Mouse (Mus musculus) c-Kit-positive CD71-positive TER-119-negative erythroid progenitor cells, embryonic 14.5 days (primary cell): ENCODE results near the gene Cdadc1.
"Not testable (repeated sequence)": the region's sequence is repeated elsewhere in the genome, so short reads cannot be mapped to it uniquely, and the experiment has no call there.

Experiments
- DNase-seq: peaks from one replicate; pipeline ENCODE4 v3.0.0-alpha.2; 2013; ENCODE audit warnings: low read depth

Cdadc1 gene

GRCm38 (mm10) chr14:59597398-59598259 is at the start of gene Cdadc1:
Gene Cdadc1 (minus strand): TSS chr14:59597959.
- DNase-seq, result peak; percentile 86

- DNase-seq, result no peak
Measured at GRCm38 (mm10) chr14:59646826-59647697, 49.3 kb upstream of the Cdadc1 start.

DNA sequence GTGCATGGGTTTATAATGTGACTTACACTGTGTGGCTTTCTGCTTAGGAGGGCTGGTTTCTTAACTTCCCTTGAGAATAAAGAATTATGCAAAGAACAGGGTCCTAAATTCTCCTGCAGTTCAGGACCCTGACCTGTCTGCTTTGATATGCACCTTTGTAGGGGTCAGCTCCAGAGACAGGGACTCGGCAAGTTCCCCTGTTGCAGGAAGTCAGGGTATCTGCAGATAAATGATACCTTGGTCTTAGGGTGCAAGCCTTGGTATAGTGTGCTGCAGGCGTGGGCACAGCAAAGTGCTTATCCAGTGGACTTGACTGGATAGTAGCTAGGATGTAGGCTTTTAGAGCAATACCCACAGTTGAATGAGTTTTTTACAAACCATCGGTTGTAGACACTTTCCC is 47.1 kb upstream of the Cdadc1 start:
- no peak for DNase-seq

GRCm38 (mm10) chr14:59644166-59644565 is 46.4 kb upstream of the Cdadc1 start:
- no peak for DNase-seq

- DNase-seq, result no peak
Measured at GRCm38 (mm10) chr14:59643582-59643981, 45.8 kb upstream of the Cdadc1 start.

GRCm38 (mm10) chr14:59641856-59642255 is 44.1 kb upstream of the Cdadc1 start:
- DNase-seq, result no peak

GRCm38 (mm10) chr14:59638906-59639703 is 41.3 kb upstream of the Cdadc1 start:
- no peak for DNase-seq

DNA sequence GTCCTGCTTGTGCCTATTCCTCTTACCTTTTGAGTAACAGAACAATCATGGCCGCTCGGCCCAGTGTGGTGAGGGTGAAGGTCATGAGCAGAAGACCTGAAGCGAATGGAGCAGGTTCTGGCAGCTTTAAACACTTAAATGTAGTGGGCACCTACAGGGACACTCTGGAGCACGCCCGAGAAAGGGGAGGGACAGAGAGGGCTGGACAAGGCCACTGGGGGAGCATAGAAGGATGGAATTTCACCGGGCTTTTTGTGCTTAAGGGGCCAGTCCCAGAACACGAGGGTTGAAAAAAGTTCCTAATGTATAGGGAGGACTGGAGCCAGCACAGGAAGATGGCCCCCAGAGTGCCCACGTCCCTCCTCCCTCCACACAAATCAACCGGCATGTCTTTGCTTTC is 36.2 kb upstream of the Cdadc1 start:
- DNase-seq, result no peak

- no peak for DNase-seq
Measured at GRCm38 (mm10) chr14:59633295-59633898, 35.6 kb upstream of the Cdadc1 start.

DNA sequence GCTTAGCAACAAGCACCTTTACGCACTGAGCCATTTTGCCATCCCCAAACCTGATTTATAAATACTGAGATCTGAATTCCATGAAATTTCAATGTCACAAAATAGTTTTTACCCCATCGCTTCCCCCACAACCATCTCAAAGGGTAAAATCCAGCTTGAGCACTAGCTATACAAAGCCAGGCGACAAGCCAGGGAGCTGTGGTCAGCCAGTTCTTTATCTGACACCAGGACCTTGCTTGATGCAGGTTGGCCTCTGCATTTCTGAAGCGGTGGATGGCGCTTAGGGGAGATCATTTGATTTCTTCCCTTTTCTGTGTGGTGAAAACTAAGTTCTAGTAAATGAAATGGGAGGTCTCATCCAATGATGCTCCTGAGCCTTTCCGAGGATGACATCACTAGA is 34.3 kb upstream of the Cdadc1 start:
- no peak for DNase-seq

GRCm38 (mm10) chr14:59630096-59630495 is 32.3 kb upstream of the Cdadc1 start:
- DNase-seq, result no peak

DNA sequence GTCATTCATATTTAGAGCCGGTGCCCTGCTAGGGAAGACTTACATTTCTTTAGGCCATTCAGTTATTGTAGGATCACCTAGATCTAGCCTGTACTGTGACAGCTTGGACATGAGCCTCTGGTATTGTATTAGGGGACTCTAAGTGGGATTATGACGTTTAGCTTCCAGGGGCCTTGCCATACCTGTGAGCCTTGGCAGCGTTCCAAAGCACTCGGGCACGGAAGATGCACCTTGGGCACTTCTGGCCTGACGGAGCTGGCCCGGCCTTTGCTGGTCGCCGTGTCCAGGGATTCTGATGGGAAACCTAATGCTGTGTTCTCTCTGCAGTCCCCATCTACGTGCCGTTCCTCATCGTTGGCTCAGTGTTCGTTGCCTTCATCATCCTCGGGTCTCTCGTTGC is 31.5 kb upstream of the Cdadc1 start:
- DNase-seq, result no peak

- DNase-seq, result no peak
Measured at GRCm38 (mm10) chr14:59627823-59628222, 30.1 kb upstream of the Cdadc1 start.

DNA sequence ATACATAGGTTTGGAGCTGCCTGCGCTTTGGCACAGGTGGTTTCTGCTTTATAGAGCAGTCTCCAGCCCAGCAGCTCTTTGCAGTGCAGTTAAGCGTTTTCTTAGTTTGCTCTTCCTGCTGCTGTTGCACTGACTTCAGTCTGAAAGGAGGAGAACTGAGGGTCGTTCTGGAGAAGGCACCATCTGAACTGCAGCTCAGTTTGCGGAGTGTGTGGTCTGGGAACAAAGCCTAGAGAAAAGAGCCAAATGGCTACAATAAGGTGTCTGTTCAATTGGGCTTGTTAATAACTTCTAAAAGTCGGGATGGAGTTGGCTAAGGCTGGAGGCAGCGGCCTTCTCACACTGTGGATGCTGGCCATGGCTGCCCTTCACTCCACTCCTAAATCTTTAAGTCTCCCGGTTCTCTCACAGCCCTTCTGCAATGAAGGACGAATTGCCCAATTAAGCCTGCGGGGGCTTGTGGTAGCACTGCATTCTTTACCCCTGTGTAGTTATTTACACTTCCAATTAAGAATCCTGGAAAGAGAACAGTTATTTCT is 29.5 kb upstream of the Cdadc1 start:
- DNase-seq, result no peak

- no peak for DNase-seq
Measured at GRCm38 (mm10) chr14:59626711-59627110, 29.0 kb upstream of the Cdadc1 start.

DNA sequence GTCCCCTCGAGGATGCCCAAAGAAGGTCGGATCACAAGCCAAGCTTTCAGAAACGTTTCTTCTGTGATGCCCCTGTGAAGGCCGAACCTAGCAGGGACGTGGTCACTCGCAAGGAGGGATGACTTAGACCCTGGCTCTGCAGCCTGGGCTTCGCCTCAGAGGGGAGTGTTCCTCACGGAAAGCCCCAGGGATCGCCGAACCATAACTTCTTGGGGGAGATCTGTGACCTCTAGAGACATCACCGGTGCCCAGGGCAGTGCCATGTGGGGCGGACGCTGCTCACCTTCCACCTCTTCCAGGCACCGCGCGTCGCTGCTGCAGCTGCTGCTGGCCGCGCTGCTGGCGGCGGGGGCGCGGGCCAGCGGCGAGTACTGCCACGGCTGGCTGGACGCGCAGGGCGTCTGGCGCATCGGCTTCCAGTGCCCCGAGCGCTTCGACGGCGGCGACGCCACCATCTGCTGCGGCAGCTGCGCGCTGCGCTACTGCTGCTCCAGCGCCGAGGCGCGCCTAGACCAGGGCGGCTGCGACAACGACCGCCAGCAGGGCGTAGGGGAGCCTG is 28.1 kb upstream of the Cdadc1 start:
- DNase-seq, result no peak

GRCm38 (mm10) chr14:59625158-59625805 is 27.5 kb upstream of the Cdadc1 start, which contains the start of gene Shisa2:
Gene Shisa2 (plus strand): TSS chr14:59625308.
- no peak for DNase-seq

DNA sequence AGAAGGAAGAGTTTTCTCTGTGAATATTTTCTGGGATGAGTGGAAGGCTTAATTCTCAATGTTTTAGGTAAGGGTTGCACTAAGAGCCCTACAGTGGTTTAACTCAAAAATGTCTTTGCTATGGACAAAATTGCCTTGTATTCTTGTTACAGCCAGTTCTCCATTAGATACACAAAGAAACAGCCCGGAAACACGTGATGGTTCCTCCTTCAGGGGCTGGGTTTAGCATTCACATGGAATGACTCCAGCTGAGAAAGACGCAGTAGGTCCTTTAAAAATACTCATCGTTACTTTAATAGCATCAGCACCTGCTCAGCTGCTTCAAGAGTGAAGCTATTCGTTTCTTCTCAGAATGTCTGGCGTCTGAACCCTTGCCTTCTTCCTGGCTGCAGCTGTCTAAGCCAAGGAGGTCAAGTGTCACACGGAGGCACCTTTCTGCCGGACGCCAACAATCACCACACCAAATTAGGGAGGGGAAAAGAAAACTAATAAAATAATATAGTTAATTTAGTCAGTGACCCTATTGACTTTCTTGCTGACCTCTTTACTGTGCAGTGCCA is 26.6 kb upstream of the Cdadc1 start:
- DNase-seq, result no peak

DNA sequence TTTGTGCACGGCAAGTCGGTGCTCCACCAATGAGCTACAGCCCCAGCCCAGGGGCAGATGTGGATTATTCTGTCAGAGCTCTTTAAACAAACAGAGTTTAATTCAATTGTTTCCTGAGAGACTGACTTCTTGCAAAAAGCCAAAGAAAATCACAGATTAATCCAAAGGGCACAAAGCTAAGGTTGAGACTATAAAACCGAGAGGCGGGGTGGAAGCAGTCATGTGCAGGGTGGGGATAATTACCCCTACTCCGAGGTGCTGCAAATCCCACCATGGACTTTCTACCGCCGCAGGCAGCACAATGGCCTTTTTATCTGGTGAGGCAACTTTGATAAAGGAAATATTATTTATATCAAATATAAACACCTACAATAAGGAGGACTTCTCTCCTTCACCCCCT is 19.0 kb upstream of the Cdadc1 start:
- DNase-seq, result no peak

DNA sequence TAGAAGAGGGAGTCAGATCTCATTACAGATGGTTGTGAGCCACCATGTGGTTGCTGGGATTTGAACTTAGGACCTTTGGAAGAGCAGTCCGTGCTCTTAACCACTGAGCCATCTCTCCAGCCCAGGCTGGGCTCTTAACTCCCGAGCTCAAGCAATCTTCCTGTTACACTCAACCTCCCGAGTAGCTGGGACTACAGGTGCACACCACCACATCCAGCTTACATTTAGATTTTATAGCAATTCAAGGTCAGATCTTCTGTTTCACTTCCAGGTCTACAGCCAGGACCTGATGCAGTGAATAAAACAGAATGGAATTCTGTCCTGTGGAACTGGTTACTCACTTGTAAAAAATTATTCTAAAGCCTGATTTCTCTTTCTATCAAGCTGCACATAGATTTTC is 16.4 kb upstream of the Cdadc1 start:
- DNase-seq, result not testable (repeated sequence)
